21 mouse cellular contexts compared by ENCODE assay signal in the genomic region with DNA sequence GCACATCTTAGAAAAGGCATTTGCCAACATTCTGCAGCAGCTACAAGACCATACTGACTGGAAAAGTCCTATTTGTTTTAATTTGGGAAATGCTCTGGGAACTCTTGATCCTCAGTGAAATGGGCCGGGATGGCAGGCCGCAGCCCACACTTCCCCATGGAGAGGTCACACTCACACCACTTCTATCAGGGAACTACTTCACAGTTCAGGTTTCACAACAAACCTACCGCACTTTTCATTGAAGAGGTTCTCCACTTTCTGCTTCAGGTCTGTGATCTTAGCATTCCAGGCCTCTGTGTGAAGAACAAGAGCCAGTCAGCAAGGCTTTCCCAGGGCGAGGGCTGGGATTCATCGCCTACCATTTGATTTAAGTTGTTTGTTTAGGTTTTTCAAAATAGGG.
"Had no signal": no experiment of that assay in that cellular context is flagged by ENCODE, and none has a peak within 500 bp of the region (broad histone marks: within the 10 kb centered on the region; RNA-seq: fewer than 3 reads in every experiment).

No protein-coding gene starts in this region.

- ATAC-seq: intestine, embryonic 15.5 days; liver, postnatal 0 days; midbrain, embryonic 13.5 days; midbrain, embryonic 16.5 days had no signal

- H3K4me1 ChIP-seq: intestine, embryonic 15.5 days; limb, embryonic 12.5 days; limb, embryonic 15.5 days; midbrain, embryonic 13.5 days; neural tube, embryonic 13.5 days had no signal

- H3K4me3 ChIP-seq: intestine, embryonic 15.5 days; layer of hippocampus, adult 2 months; limb, embryonic 12.5 days; limb, embryonic 15.5 days; midbrain, embryonic 13.5 days; myocyte; neural tube, embryonic 13.5 days had no signal

- H3K27ac ChIP-seq: intestine, embryonic 15.5 days; kidney, postnatal 0 days; layer of hippocampus, adult 2 months; limb, embryonic 12.5 days; limb, embryonic 15.5 days; liver, embryonic 14.5 days; macrophage; midbrain, embryonic 13.5 days; neural tube, embryonic 13.5 days had no signal

- DNase-seq: kidney, adult 18-20 months; kidney, postnatal 25 days; layer of hippocampus, adult 9-11 months; left cerebral cortex, postnatal 4 days; liver, postnatal 0 days; retina, postnatal 1 day; right cerebral cortex, postnatal 25 days; thymus, adult 18-20 months; thymus, postnatal 36 days had no signal

- H3K9ac ChIP-seq: intestine, embryonic 15.5 days; limb, embryonic 12.5 days; limb, embryonic 15.5 days; liver, embryonic 14.5 days; liver, postnatal 0 days; midbrain, embryonic 13.5 days; neural tube, embryonic 13.5 days had no signal

- H3K27me3 ChIP-seq: intestine, embryonic 15.5 days; limb, embryonic 12.5 days; limb, embryonic 15.5 days; midbrain, embryonic 13.5 days; neural tube, embryonic 13.5 days had no signal

- H3K4me2 ChIP-seq: intestine, embryonic 15.5 days; limb, embryonic 12.5 days; limb, embryonic 15.5 days; liver, embryonic 11.5 days; midbrain, embryonic 13.5 days; neural tube, embryonic 13.5 days had no signal

- H3K9me3 ChIP-seq: intestine, embryonic 15.5 days; limb, embryonic 12.5 days; limb, embryonic 15.5 days; midbrain, embryonic 13.5 days; neural tube, embryonic 13.5 days had no signal
